Mouse (Mus musculus) cerebellum, postnatal 36 days (tissue): ENCODE measurements around the gene Cacna1s.

ENCODE experiments used
- DNase-seq, 2 experiments: peaks; one replicate each; pipeline ENCODE4 v3.0.0; 2021 to 2022; ENCODE audit warnings: mixed read lengths in 2 of 2

Gene Cacna1s

GRCm38 (mm10) chr1:136052547-136052946 is at the start of gene Cacna1s:
Cacna1s (plus strand) TSS chr1:136052750.
- no peak for DNase-seq

GRCm38 (mm10) chr1:136006292-136006748 is 46.2 kb upstream of the Cacna1s start, which contains the start of gene Igfn1:
Igfn1 (minus strand) TSS chr1:136006342.
- DNase-seq = no peak

GRCm38 (mm10) chr1:136007211-136008158 is 45.1 kb upstream of the Cacna1s start, which contains the start of gene Tmem9:
Tmem9 (plus strand) TSS chr1:136008150.
- DNase-seq = peak; percentile 35 to 44

DNA sequence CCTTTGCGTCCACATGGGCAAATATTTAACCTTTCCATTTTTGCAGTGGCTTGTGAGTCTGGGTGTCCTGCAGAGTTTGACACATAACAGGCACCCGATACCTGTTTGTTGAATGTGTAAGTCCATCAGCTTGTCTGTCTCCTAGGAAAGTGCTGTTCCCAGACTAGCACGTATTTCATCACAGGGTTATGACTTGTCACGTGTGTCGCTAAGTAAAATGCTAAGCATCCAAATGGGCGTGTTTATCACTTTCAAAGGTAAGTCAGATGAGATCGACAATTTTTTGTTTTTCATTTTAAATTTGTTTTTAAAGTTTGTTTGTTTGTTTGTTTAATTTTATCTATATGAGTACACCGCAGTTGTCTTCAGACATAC is 44.4 kb upstream of the Cacna1s start:
- no peak for DNase-seq

GRCm38 (mm10) chr1:136010247-136010646 is 42.3 kb upstream of the Cacna1s start:
- DNase-seq = no peak

DNA sequence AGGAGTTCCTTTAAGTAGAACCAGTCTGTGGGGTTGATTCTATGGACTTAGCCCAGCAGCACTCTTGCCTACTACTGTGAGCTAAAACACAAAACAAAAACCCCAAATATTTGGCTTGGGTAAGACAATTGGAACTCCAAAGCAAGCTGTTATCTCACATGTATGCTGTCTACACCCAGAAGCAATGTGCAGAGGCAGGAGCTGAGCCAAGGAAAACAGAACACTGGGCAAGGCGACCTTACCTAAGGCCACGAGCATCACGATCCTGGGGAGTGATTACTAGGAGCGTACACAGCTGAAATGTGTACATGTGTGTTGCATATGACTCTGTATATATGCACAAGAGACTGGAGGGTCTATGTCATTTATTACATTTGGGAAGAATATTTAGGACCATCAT is 39.0 kb upstream of the Cacna1s start:
- no peak for DNase-seq

- DNase-seq = no peak
Observed at GRCm38 (mm10) chr1:136014796-136015502, 37.6 kb upstream of the Cacna1s start.

GRCm38 (mm10) chr1:136017307-136017706 is 35.2 kb upstream of the Cacna1s start:
- DNase-seq = peak in 1 of 2 experiments; percentile 17

GRCm38 (mm10) chr1:136017907-136018313 is 34.6 kb upstream of the Cacna1s start:
- peak; percentile 89 to 93 for DNase-seq

DNA sequence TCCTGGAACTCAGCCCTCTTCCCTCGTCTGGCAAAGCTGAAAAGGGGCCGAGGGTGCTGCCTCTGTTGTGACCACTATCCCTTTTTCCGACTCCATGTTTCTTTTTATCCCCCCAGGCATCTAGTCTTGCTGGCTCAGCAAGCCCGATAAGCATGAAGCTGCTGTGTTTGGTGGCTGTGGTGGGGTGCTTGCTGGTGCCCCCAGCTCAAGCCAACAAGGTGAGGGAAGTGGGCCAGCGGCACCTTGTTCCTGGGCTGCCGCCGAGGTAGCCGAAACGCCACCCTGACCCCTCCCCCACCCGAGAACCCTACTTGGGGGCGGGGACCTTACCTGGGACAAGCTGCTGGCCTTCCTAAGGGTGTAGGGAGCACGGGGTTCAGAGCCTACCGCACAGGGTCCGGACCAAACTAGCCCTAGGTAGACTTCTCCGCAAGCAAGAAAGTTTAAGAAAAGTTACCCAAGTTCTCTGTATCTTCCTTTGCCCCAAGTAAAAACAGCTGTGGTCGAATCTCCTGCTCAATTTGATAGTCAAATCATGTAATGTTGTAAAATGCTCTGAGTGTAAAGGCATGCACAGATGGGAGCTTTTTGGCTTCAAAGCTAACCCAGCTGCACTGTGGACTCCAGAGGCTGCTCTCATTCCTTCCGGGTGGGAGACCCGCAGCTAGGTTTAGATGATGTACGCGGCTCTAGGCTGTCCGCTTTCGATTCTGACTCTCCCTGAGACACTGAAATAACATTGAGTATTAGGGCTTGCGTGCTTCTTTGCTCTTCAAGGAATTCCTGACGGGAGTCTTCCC is 34.0 kb upstream of the Cacna1s start:
- DNase-seq = peak; percentile 27 to 43

- no peak for DNase-seq
Observed at GRCm38 (mm10) chr1:136030201-136030600, 22.3 kb upstream of the Cacna1s start.

- DNase-seq = no peak
Observed at GRCm38 (mm10) chr1:136031697-136032096, 20.9 kb upstream of the Cacna1s start.

DNA sequence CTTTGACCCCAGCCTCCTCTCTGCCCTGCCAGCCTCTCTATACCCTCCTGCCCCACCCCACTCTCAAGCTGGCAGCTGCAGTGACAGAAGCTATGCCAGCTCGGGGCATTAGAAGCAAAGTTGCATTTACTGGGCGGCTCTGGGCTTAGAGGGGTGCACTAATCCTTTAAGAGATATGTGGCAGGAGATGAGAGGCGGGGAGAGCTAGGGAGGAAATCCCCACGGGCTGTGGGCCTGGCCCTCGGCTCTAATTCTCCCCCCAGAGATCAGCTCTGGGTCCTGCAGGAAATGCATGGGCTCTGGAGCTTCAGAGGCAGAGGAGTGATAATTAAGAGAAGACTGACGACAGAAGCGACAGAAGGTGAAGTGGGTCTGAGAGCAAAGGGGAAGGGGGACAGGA is 19.6 kb upstream of the Cacna1s start:
- DNase-seq = no peak

DNA sequence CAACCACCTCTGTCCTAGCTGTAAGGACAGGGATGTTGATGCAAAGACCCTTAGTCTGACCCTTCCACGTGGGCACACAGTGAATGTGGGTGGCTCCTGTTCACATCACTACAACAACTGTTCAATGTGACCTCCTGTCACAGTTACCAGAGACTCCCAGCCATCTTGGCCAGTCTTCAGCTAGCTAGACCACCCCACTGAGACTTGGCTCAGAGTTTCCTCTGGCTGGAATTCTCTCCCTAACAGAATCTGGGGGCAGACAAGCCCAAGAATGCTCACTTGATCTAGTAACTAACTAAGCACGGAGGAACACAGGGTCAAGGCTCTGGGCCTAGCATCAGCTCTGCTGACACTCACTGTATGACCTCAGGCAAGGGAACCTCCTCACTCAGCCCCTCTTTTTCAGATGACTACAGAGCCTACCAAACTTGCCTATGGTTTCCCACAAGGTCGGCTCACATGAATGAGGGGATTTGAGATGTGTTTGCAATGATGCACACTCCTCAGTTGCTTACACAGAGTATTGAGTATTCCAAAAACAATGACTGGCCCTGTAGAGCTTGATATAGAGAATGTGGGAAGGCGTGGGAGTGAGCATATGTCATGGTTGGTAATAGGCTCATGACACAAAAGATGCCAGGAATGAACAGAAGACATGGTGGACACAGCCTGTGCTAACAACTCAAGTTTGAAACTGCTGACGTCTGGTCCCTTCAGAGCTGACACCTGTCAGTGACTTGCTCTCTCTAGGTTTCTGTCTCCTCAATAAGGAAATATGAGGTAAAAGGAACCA is 13.6 kb upstream of the Cacna1s start:
- DNase-seq = no peak

GRCm38 (mm10) chr1:136040452-136040851 is 12.1 kb upstream of the Cacna1s start:
- no peak for DNase-seq

DNA sequence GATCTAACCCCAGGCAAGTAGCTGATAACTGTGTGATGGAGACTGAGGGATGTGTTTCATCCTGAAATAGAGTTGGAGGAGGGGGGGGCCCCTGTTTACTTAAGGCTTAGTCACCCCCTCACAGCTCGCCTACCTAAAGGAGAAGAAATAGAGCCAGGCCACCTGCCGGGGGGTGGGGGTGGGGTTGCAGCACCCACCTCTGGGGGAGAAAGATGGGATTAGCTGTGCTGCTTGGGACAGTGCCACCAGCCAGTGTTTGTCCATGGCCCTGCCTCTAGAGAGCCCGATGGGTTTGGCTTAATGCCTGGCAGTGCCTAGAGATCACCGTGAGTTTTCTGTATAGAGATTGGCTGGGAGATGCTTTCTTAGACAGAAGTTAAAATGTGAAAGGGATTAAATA is 11.7 kb upstream of the Cacna1s start:
- no peak for DNase-seq

GRCm38 (mm10) chr1:136045774-136046173 is 6.8 kb upstream of the Cacna1s start:
- DNase-seq = peak; percentile 60 to 61

GRCm38 (mm10) chr1:136047432-136047831 is 5.1 kb upstream of the Cacna1s start:
- no peak for DNase-seq

GRCm38 (mm10) chr1:136047894-136048293 is 4.7 kb upstream of the Cacna1s start:
- DNase-seq = no peak

GRCm38 (mm10) chr1:136050312-136051012 is 2.1 kb upstream of the Cacna1s start, which contains the start of gene Ascl5:
Ascl5 (plus strand) TSS chr1:136050804.
- no peak for DNase-seq

GRCm38 (mm10) chr1:136051013-136051315 is 1.6 kb upstream of the Cacna1s start:
- DNase-seq = peak in 1 of 2 experiments; percentile 26
